Mouse (Mus musculus) CD4-positive, CD25-positive, alpha-beta regulatory T cell, adult 4 months (primary cell): Measurements from ENCODE around the gene Ly6g6c. TPM values are rescaled to one million over a fixed set of nuclear protein-coding genes. Genes with fewer than 3 reads are reported as not detected.
A peak's percentile ranks its signal among the peaks of the same experiment; 100 is the strongest.
"Not testable (repeated sequence)": the region's sequence is repeated elsewhere in the genome, so short reads cannot be mapped to it uniquely, and the experiment has no call there.

Experiments used
- ATAC-seq: one replicate; pipeline ENCODE4 v1.8.0; 2017
- polyA plus RNA-seq, 2 experiments: library from polyadenylated mRNA; unstranded; fragments of 100-300 nt; shearing (Covaris generic); gene quantifications; one replicate each; pipeline ENCODE4 v1.2.1; 2017

Gene Ly6g6c
- polyA plus RNA-seq, 2 experiments from 2014 or later: not detected

- ATAC-seq: no peak
These were observed 33.3 kb upstream of the Ly6g6c start for GRCm38 (mm10) chr17:35031880-35032279.

- ATAC-seq: no peak
These were observed 32.8 kb upstream of the Ly6g6c start for GRCm38 (mm10) chr17:35032323-35032870.

GRCm38 (mm10) chr17:35033703-35034102 is 31.5 kb upstream of the Ly6g6c start:
- ATAC-seq: not testable (repeated sequence)

- no peak for ATAC-seq
These were observed 30.3 kb upstream of the Ly6g6c start for GRCm38 (mm10) chr17:35034896-35035295.

- ATAC-seq: no peak
These were observed 25.9 kb upstream of the Ly6g6c start for GRCm38 (mm10) chr17:35039121-35039873.

- ATAC-seq: no peak
These were observed 21.4 kb upstream of the Ly6g6c start for GRCm38 (mm10) chr17:35043794-35044193.

- no peak for ATAC-seq
These were observed 20.0 kb upstream of the Ly6g6c start for GRCm38 (mm10) chr17:35044904-35045806.

- ATAC-seq: no peak
These were observed 19.1 kb upstream of the Ly6g6c start for GRCm38 (mm10) chr17:35045807-35046680.

GRCm38 (mm10) chr17:35046681-35047455 is 18.3 kb upstream of the Ly6g6c start, which contains the start of gene Msh5:
Gene Msh5, minus strand, starts transcription at chr17:35046745.
- ATAC-seq: peak; percentile 87

- no peak for ATAC-seq
These were observed 17.5 kb upstream of the Ly6g6c start for GRCm38 (mm10) chr17:35047688-35048087.

- ATAC-seq: peak; percentile 11
These were observed 16.8 kb upstream of the Ly6g6c start for GRCm38 (mm10) chr17:35048149-35048931.

- no peak for ATAC-seq
These were observed 16.2 kb upstream of the Ly6g6c start for GRCm38 (mm10) chr17:35048932-35049440.

- no peak for ATAC-seq
These were observed 15.6 kb upstream of the Ly6g6c start, which contains the start of gene Clic1 for GRCm38 (mm10) chr17:35049561-35050016. Gene Clic1, plus strand, starts transcription at chr17:35049966.

- ATAC-seq: no peak
These were observed 14.9 kb upstream of the Ly6g6c start for GRCm38 (mm10) chr17:35050126-35050750.

GRCm38 (mm10) chr17:35051156-35052086 is 13.8 kb upstream of the Ly6g6c start:
- peak; percentile 88 for ATAC-seq

GRCm38 (mm10) chr17:35052271-35052798 is 12.9 kb upstream of the Ly6g6c start:
- no peak for ATAC-seq

- no peak for ATAC-seq
These were observed 9.3 kb upstream of the Ly6g6c start for GRCm38 (mm10) chr17:35055691-35056495.
